Mouse (Mus musculus) yolk sac, embryonic 10.5 days (tissue): ENCODE data around the gene Agt.
A peak's percentile ranks its signal among the peaks of the same experiment; 100 is the strongest.

Source experiments
- DNase-seq: peaks from one replicate; pipeline ENCODE4 v3.0.0-alpha.2; 2017; ENCODE audit warnings: low spot score

Agt gene

DNA sequence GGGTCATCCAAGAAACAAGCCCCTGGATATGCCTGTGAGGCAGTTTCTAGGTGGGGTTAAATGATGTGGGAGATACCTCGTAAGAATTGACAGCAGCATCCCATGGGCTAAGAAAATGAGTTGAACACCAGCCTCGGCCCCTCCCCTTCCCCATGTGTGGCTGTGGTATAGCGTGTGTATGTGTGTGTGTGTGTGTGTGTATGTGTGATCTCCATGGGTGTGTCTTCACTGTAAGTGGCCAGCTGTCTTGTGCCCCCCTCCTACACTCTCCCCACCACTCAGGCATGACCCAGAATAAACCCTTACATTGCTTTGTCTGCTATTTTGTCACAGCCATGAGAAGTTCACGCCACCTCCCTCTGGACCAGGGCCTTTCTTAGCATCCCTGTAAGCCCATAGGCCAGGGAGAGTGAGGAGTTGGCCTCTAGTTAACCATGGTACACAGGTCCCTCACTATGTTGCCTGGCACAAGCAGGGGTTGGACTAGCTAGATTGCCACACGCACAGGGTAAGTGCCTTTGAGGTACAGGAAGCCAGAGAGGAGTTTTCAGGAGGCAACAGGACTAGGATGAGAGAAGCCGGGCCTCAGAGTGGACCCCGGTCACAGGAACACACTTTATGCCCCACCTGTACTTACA, 14.3 kb downstream of the Agt start:
- DNase-seq, result no peak

DNA sequence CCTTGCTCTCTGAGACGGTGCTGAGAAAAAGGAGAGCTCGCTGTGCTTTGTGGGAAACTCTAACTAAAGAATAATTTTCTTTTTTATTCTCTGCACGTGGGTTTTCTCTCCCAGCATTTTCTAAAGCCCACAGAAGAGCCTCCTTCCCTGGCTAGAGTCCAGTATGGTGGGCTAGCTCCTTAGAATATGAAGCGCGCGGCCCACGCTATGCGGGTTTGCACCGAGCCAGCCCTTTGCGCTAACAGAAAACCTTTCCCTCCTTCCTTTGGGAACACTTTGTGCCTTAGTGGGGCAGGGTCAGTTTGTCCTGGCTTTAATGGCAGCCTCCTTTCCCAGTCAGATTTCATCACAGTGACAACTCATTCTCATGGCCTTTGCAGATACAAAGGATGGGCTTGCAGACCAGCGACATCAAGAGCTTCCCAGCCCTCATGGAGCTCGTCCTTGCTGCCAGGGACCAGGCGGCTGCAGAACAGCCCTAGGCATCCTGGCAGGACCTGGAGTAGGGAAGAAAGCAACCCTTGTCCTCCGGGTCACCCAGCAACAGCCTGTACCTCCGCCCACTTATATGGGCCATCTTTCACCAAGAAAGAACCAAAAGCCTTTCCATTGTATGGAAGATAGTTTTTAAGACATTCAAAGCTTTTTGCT, 18.4 kb downstream of the Agt start:
- DNase-seq, result no peak

DNA sequence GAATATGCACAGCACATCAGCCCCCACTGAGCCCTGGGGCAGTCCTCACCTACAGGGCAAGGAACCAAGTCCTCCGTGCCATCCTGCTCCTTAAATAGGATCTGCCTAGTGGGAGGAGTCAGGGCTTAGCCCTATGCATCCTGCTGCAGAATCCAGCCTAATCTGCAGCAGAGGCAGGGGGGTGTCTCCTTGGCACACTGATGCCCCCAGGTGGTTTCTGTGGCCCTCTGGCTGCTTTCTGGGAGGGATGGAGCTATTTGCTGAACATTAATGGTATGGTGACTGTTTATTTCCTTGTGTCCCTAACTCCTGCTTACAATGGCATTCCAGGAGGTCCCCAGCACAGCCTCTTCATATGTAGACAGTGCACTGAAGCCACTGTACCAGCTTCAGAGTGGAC, 21.3 kb downstream of the Agt start:
- DNase-seq, result no peak

DNA sequence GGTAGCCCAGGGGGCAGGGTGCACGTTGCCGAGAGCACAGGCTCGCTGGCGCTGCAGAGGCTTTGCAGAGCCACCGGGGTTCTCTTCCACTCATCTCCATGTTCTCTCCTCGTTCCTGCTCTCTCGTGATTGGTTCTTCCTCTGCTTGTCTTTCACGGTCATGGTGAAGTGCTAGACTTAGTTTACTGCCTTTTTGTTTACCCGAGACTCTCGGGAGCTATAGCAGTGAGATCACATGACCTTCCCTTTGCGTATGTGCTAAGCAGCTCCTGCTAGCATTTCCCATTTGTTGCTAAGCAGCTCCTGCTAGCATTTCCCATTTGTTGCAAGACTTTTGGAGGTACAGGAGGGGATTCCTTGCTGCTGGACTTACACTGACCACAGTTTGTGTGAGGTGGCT, 22.2 kb downstream of the Agt start:
- DNase-seq, result no peak

DNA sequence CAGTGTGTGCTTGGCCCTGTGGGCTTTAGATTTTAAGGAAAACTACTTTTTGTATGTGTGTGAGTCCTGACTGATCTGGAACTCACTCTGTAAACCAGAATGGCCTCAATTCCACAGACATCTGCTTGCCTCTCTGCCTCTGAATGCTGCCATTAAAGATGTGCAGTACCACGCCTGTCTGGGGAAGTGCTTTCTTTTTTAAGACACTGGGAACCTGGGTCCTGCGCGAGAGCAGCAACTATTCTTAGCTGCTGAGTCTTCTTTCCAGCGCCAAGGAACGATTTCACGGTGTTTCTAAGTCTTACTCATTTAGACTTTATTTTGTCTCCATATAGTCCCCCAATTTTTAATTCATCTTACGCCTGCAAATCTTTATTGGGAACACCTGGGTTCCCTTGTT, 22.7 kb downstream of the Agt start:
- DNase-seq, result no peak

DNA sequence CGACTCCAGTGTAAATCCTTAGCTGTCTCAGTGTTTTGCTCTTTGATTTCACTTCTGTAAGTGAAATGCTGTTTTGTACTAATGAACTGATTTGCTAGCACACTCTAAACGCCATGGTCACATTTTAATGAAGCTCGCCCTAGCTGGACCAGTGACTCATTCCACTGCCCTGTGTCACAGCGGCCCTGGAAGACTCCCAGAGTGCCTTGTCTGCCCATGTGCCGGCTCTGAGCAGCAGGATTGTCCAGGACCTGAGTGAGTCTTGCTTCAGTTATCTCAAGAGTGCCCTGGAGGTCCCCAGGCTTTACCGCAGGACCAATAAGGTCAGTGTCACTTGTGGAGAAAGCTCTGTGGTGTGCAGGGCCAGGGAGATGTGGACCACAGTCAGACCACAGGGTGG, 23.1 kb downstream of the Agt start:
- DNase-seq, result no peak

DNA sequence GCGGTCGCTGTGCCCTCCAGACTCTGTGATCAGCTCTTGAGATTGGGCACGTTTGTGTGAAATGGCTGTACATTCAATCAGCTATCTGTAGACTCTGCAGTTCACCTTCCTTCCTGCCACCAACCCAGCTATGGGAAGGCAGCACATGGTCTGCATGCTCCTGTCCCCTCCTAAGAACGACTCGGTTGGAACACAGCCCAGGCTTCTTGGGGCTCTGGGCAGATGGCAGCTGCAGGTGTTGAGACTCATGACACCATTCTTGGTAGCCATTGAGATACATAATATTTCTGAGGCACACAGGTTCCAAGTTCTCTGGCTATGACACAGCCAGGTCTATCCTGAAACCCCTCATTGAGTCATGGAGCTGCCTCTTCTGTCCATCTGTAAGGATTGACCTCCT, 26.2 kb downstream of the Agt start:
- DNase-seq, result no peak

DNA sequence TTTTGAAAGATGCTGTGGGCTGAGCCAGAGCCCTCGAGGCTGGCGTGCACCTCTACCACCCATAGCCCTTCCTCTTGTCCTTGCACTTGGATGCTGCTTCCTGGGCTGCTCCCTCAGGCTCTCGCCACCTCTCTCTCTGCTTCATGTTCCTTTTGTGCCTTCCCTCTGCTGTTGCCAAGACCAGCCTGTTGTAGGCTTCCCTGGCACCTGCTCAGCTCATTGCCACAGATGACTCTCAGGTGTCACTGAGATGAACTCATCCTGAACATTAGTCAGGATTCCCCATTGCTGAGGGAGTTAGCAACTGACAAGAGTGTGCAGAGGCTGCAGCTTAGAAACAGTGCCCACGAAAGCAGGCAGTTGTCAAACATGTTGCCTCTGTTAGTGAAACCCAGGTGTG, 27.5 kb downstream of the Agt start:
- DNase-seq, result no peak

DNA sequence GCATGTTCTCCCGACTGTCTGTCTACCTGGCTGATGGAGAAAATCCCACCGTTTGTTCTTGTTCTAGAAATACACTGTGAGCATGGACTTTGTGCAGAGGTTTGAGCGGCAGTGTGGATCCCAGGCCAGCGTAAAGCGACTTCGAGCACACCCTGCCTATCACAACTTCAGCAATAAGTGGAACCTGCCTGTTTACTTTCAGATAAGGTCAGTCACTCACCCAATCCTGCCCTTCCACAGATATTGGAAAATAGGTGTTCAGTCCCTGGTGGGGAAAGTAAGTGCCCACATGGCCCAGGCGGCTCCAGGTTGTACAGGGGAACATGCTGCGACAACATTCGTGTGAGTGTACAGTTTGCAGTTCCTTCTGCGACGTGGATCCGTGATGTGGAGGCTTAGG, 28.6 kb downstream of the Agt start:
- DNase-seq, result peak; percentile 50

DNA sequence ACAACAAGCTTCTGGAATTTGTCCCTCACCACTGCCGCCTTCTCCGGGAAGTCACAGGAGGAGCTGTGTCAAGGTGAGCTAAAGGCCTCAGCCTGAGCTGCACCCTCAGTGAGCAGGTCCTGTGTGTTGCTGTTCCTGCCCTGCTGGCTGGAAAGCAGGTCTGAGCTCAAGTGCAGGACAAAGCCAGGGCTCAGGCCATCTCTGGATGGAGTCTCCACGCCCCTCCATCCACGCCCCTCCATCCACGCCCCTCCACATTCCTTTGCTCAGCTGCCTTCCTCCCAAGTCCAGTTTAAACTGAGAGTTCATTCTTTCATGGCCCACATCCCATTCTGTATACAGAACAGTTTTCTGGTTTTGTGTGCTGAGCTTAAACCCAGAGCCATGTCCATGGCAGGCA, 34.1 kb downstream of the Agt start:
- no peak for DNase-seq

DNA sequence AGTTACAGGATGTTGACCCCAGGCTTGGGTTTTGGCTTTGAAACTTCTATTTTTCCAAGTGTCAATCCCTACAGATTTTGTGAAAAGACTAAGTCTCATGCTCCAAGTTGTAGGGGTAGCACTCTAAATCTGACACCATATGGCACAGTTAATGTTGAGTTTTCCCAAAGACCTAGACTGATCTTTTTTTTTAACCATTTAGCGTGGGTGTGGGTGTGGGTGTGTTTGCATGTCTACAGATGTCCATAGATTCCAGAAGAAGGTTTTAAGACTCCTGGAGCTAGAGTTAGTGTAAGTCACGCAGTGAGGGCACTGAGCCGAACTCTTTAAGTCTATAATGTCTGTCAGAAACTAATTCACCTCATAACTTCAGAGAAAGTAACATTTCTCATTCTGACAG, 36.9 kb downstream of the Agt start:
- no peak for DNase-seq

DNA sequence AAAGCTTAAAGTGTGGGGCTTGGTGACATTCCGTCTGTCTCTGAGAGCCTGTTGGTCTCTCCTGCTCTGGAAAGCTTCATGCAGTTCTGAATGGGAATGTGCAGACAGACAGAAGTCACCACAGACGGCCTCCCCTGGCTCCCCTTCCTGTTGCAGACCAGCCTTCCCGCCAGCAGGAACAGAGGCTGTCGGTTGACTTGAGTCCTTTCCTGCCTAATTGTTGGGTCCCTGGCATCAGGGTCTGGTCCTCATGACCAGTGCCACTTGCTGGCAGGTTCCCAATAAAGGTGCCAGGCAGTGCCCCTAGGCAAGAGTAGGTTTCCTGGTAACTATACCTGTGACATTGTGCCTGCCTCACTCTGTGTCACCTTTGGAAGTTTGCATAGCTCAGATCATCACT, 38.5 kb downstream of the Agt start:
- DNase-seq, result no peak

DNA sequence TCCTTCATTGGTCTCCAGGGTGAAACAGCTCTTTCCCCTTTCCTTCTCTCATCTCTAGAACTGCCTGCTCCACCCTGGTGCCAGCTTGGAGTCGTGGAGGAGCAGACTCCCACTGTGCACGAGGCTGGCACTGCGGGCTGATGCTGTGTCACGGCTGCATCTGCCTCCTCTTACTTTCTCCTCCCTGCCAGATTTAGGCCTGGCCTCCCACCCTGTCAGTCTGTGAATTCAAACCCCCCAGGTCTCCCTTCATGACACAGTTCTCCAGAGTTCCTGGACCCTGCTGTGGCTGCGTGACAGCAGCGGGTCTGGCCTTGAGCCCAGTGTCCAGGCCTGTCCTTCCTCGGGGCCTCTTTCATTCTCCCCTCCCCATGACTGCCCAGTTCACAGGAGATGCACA, 39.0 kb downstream of the Agt start:
- DNase-seq, result no peak

DNA sequence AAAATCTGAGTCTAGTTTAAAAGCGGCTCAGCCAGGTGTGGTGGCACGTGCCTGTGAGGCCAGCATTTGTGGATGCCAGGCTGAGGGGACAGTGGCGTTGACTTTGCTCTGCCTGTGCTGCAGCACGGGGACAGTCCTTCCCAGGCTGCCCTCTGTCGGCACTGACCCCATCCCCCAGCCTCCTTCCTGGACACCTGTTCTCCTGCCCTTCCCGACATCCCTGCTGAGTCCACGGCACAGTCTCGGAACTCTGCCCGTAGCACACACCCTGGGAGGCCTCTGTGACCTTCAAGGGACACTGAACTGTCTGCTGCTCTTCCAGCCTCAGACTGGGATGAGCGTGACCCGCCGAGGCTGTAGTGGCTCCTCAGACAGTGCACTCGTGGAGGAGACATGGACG, 39.4 kb downstream of the Agt start:
- no peak for DNase-seq

DNA sequence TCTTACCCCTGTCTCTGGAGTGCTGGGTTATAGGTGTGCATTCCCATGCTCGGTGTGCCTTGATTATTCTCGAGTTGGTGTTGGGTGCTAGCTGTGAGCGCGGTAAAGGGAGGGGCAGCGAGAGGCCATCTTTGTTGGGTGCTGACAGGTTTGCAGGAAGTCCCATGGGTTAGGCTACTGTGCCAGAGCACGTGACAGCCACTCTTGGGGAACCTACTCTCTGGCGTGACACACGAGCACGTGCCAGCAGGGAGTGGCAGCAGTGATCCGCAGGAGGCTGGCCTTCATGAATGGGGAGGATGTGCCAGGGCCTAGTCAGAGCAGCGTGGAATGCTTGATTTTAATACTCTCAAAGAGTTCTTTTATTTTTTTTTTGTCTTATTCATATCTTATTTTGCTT, 43.2 kb downstream of the Agt start:
- no peak for DNase-seq

DNA sequence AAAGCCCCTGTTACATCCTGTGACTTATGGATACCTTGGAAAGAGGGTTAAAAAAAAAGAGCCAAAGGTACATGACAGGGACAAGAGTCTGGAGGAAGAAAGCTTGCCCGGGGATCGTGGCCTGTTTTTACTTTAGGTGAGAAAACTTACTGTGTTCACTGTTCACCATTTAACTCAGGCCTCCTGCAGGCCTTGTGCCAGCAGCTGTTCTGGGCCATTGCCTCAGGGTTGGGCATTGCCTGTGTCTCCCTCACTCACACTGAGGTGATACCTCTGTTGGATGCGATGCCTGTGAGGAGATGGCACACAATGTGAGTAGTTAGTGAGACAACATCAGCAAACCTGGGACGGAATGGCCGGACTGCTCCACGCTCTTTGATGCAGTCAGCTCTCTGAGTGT, 47.6 kb downstream of the Agt start:
- no peak for DNase-seq

DNA sequence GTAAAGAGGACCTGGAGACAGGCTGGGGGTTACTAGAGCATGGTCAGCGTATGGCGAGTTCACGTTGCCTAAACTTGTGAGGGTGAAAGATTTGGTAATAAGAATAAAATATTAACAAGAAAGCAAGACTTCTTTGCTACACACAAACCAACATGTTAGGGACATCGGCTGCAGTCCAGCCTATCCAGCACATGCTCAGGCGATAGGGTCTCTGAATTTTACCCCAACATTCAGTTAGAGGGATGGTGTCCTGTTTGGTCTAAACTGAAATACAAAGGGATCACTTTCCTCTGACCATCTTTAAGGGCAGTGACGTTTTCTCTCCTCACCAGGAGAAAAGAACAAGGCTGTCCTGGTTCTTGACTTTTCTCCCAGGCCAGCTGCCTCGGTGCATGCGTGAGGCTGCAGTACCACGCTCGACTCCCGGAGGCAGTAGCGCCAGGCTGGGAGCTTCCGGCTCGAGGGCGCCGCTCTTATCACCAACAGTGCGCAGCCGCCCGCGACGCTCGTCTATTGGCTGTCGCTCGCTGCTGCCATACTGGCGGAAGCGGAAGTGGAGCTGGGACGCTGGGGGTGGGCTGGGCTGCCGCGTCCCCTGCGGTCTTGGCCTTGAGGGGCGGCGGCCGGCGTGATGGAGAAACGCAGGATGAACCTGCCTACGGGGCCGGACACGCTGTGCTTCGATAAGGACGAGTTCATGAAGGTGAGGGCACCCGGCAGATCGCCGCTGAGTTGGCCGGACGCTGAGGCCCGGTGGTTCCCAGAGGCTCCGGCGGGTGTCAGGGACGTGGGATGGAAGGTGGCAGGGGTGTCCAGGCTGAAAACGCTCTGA, 49.0 kb downstream of the Agt start, which contains the start of gene Cog2:
Gene Cog2, plus strand, starts transcription at position 519 of the 832 bp plus-strand sequence.
- peak; percentile 87 for DNase-seq

DNA sequence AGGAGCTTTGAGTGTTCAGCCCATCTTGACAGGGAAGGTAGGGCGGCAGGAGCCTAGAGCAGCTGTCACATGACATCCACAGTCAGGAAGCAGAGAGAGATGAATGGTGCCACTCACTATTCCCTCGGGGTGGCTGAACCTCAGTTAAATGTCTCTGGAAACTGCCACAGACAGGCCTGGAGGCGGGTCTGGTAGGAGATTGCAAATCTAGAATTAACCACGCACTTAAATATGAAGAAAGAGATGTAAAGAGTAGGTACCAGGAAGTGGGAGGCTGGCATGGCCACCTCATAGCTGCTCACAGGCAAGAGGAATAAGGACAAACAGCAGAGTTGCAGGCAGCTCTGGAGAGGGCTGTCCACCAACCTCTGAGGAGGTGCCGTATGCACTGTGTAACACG, 52.4 kb downstream of the Agt start:
- no peak for DNase-seq

DNA sequence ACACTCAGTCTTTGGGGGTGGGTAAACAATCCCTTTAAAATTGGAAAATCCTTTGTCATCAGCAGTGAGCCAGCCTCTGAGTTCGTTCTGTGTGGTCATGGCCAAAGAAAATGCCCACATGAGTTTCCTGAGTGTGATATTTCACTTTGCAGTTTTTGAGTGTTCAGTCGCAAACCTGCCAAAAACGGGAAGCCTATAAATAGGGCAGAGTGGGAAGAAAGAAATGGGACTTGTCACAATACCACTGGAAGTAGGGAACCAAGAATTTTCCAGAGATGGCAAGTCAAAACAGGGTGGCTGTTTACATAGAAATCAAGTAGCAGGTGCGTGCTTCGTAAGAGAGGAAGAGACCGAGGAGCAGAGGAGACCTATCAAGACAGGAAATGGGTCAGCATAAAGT, 53.0 kb downstream of the Agt start:
- no peak for DNase-seq

DNA sequence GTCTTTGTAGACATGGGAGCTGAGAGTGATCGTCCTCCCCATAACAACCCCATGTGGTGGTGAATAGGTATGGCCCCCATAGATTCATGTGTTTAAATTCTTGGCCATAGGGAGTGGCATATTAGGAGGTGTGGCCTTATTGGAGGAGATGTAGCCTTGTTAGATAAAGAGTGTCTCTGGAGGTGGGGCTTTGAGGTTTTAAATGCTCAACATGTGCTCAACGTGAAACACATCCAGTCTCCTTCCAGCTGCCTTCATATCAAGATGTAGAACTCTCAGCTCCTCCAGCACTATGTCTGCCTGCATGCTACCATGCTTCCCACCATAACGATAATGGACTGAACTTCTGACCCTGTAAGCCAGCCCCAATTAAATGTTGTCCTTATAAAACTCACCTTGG, 53.5 kb downstream of the Agt start:
- DNase-seq, result no peak

DNA sequence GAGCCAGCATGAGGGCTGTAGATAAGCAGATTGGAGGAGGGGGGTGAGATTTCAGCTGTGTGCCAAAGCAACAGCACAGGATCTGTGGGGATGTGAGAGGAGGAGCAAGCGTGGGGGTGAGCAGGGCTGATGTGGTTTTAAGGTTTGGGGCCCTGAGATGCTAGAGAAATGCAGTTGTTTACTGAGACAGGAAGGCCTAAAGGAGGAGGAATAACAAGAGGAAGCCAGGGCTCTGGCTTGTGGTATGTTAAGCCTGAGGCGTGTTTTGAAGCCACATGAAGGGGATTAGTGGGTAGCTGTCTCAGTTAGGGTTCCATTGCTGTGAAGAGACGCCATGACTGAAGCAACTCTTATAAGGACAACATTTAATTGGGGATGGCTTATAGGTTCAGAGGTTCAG, 60.4 kb downstream of the Agt start:
- DNase-seq, result no peak

DNA sequence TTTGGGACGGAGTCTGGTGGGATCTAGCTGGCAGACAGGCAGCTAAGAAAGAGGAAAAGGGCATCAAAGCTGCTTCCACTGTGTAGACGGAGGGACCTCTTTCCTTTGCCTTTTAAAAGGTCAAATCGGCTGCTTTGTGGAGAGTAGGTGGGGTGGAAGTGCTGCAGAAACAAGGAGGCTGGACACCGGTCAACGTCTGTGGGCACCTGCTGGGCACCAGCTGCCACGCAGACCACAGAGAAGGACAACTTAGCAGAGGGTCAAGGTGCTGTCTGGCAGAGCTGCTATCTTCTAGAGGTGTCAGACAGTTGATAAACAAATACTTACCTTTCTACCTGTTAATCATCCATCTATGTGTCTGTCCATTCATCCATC, 61.2 kb downstream of the Agt start:
- DNase-seq, result no peak

DNA sequence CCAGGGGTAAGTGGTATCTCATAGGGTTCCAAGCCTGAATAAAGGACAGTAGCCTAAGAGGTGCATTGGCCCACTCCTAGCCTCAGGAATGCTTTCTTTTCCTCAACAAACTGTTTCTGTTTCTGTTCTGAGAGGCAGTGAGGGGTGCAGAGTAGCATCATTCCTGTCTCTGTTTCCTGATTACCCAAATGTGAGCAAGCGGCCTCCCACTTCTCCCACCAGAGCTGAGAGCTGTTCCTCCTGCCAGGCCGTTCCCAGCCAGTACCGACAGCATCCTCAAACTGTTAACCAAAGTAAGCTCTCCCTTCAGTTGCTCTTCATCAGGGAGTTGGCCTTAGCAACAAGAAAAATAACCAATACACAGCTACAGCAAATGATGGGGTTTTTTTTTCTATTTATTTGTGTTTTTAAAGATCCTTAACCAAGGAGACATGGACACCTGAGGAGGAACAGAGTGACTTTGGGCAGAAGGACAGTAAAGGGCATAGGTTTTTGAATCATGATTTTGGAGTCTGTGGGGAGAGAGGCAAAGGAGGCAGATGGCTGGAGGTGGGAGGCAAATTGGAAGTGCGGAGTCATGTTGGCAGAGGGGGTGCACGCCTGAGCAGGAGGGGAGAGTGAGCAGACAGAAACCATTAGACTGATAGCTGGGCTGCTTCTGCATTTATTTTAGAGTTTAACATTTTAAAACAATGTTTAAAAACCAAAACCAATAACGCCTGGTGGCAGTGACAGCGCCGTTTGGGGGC, 61.8 kb downstream of the Agt start:
- DNase-seq, result no peak
